Mouse (Mus musculus) midbrain, embryonic 12.5 days (tissue): ENCODE measurements around the gene Ttll3. TPM values are rescaled to one million over a fixed set of nuclear protein-coding genes. Genes with fewer than 3 reads are reported as not detected.

Source experiments
- ATAC-seq: fragments of 200-750 bp; cut with Nextera tagmentation; 2 replicates; pipeline ENCODE4 v1.8.0; 2017; ENCODE audit warnings: low read depth, moderate TSS enrichment, moderate library complexity; ENCODE audit not compliant: low FRiP score
- H3K27ac ChIP-seq: fragments of 300-500 bp; sonication (generic); replicated peaks from 2 replicates; pipeline ENCODE4 v1.5.1; 2016; ENCODE audit warnings: mild to moderate bottlenecking
- H3K27me3 ChIP-seq: fragments of 300-500 bp; sonication (generic); 2 replicates; pipeline ENCODE4 v1.6.1; 2016; ENCODE audit warnings: mild to moderate bottlenecking
- H3K36me3 ChIP-seq: fragments of 300-500 bp; sonication (generic); 2 replicates; pipeline ENCODE4 v1.6.1; 2016
- H3K4me1 ChIP-seq: fragments of 300-500 bp; sonication (generic); 2 replicates; pipeline ENCODE4 v1.6.1; 2016
- H3K4me2 ChIP-seq: fragments of 300-500 bp; sonication (generic); replicated peaks from 2 replicates; pipeline ENCODE4 v1.6.1; 2016; ENCODE audit warnings: mild to moderate bottlenecking, moderate library complexity
- H3K4me3 ChIP-seq: fragments of 300-500 bp; sonication (generic); 2 replicates; pipeline ENCODE4 v1.5.1; 2016; ENCODE audit warnings: mild to moderate bottlenecking
- H3K9ac ChIP-seq: fragments of 300-500 bp; sonication (generic); replicated peaks from 2 replicates; pipeline ENCODE4 v1.6.1; 2016; ENCODE audit warnings: mild to moderate bottlenecking, moderate library complexity
- H3K9me3 ChIP-seq: fragments of 300-500 bp; sonication (generic); 2 replicates; pipeline ENCODE4 v1.6.1; 2016; ENCODE audit warnings: mild to moderate bottlenecking
- WGBS: fragments of 180-500 bp; shearing (Covaris S2); methylation state at CpG from one replicate; pipeline ENCODE4 v1.1.7; 2016; 5-methylcytosine and 5-hydroxymethylcytosine counted together
- polyA plus RNA-seq: library from polyadenylated mRNA; unstranded; fragments of >200 nt; fragmentation: Nextera tagmentation; extraction: Ambion mirVana; gene quantifications from 2 replicates; pipeline ENCODE4 v1.2.1, GENCODE M21; 2016

Gene Ttll3
- polyA plus RNA-seq, result 6.3 and 7.9 TPM in 2 replicates

GRCm38 (mm10) chr6:113388960-113389359 is at the start of gene Ttll3:
Gene Ttll3 (plus strand): TSS chr6:113389260.
- Histone ChIP-seq H3K27me3 (no peaks in the 10 kb centered on the region), H3K4me3 (no peak within 1 kb of the TSS), H3K4me1 (peaks cover 15% of the 10 kb centered on the region), H3K4me2 (no peak within 1 kb of the TSS), H3K9ac (no peak within 1 kb of the TSS), H3K27ac (no peak within 1 kb of the TSS), H3K36me3 (peaks cover 62% of the 10 kb centered on the region), H3K9me3 (no peaks in the 10 kb centered on the region)
- ATAC-seq, result no peak
- 78% methylated on average over 8 of the region's 8 CpGs for WGBS

- no peak overlapping the region for H3K4me3 ChIP-seq
- no peak for ATAC-seq
- no peak overlapping the region; the same call in 1 of the 2 replicates for H3K9ac ChIP-seq
- peaks cover 31% of the 10 kb centered on the region for H3K36me3 ChIP-seq
- H3K4me1 ChIP-seq, result peaks cover 24% of the 10 kb centered on the region
- H3K9me3 ChIP-seq, result no peaks in the 10 kb centered on the region
- H3K27me3 ChIP-seq, result no peaks in the 10 kb centered on the region
- no peak overlapping the region for H3K4me2 ChIP-seq
- 79% methylated on average over 6 of the region's 6 CpGs for whole genome bisulfite sequencing
- H3K27ac ChIP-seq, result no peak overlapping the region
These were observed 47.5 kb upstream of the Ttll3 start for GRCm38 (mm10) chr6:113341574-113341973.

GRCm38 (mm10) chr6:113342297-113342696 is 46.8 kb upstream of the Ttll3 start:
- peak overlapping the region; percentile 78 for H3K4me2 ChIP-seq
- H3K9me3 ChIP-seq, result no peaks in the 10 kb centered on the region
- H3K4me1 ChIP-seq, result peaks cover 24% of the 10 kb centered on the region
- H3K36me3 ChIP-seq, result peaks cover 26% of the 10 kb centered on the region
- no peaks in the 10 kb centered on the region for H3K27me3 ChIP-seq
- 0 out of 2 replicates have a peak overlapping the region, but pooled peaks have one; percentile 15 for H3K27ac ChIP-seq
- H3K9ac ChIP-seq, result no peak overlapping the region
- no peak for ATAC-seq
- WGBS, result 51% methylated on average over 4 of the region's 7 CpGs
- no peak overlapping the region for H3K4me3 ChIP-seq

GRCm38 (mm10) chr6:113343177-113344092 is 45.6 kb upstream of the Ttll3 start, which contains the start of gene Camk1:
Gene Camk1 (minus strand): TSS chr6:113343984.
- Histone ChIP-seq H3K9me3 (no peaks in the 10 kb centered on the region), H3K4me3 (peak within 1 kb of the TSS; percentile 62), H3K4me2 (peak within 1 kb of the TSS; percentile 78), H3K36me3 (peaks cover 17% of the 10 kb centered on the region), H3K4me1 (peaks cover 24% of the 10 kb centered on the region), H3K9ac (peak within 1 kb of the TSS; percentile 81), H3K27me3 (no peaks in the 10 kb centered on the region), H3K27ac (no peak within 1 kb of the TSS; the same call in 1 of the 2 replicates)
- 16% methylated on average over 32 of the region's 32 CpGs for WGBS
- ATAC-seq, result peak; percentile 83

GRCm38 (mm10) chr6:113344321-113344720 is 44.7 kb upstream of the Ttll3 start:
- H3K27ac ChIP-seq, result no peak overlapping the region

GRCm38 (mm10) chr6:113346897-113347296 is 42.2 kb upstream of the Ttll3 start:
- H3K4me1 ChIP-seq, result peaks cover 24% of the 10 kb centered on the region
- H3K9ac ChIP-seq, result no peak overlapping the region
- H3K27me3 ChIP-seq, result no peaks in the 10 kb centered on the region
- H3K4me2 ChIP-seq, result no peak overlapping the region
- ATAC-seq, result no peak
- no peak overlapping the region for H3K27ac ChIP-seq
- H3K36me3 ChIP-seq, result no peaks in the 10 kb centered on the region
- H3K4me3 ChIP-seq, result no peak overlapping the region
- WGBS, result 88% methylated on average over 4 of the region's 4 CpGs
- H3K9me3 ChIP-seq, result no peaks in the 10 kb centered on the region

More at GRCm38 (mm10) chr6:113344321-113344720, 44.7 kb upstream of the Ttll3 start:
- 62% methylated on average over 2 of the region's 2 CpGs for WGBS
- ATAC-seq, result peak; percentile 1; the same call in 1 of the 2 replicates
- no peaks in the 10 kb centered on the region for H3K27me3 ChIP-seq
- H3K36me3 ChIP-seq, result peaks cover 9% of the 10 kb centered on the region
- H3K4me3 ChIP-seq, result peak overlapping the region; percentile 62; the same call in 1 of the 2 replicates
- no peaks in the 10 kb centered on the region for H3K9me3 ChIP-seq
- H3K9ac ChIP-seq, result no peak overlapping the region
- peaks cover 24% of the 10 kb centered on the region for H3K4me1 ChIP-seq
- peak overlapping the region; percentile 78 for H3K4me2 ChIP-seq

GRCm38 (mm10) chr6:113350538-113350937 is 38.5 kb upstream of the Ttll3 start:
- Histone ChIP-seq H3K4me1 (no peaks in the 10 kb centered on the region), H3K27me3 (no peaks in the 10 kb centered on the region), H3K36me3 (no peaks in the 10 kb centered on the region), H3K9me3 (no peaks in the 10 kb centered on the region), H3K4me3 (no peak overlapping the region), H3K9ac (no peak overlapping the region), H3K27ac (no peak overlapping the region), H3K4me2 (no peak overlapping the region)
- no peak for ATAC-seq

GRCm38 (mm10) chr6:113351161-113351560 is 37.9 kb upstream of the Ttll3 start:
- Histone ChIP-seq H3K9me3 (no peaks in the 10 kb centered on the region), H3K4me2 (no peak overlapping the region), H3K27me3 (0 out of 2 replicates have a peak, but pooled peaks cover 3% of the 10 kb centered on the region), H3K4me3 (no peak overlapping the region), H3K9ac (no peak overlapping the region), H3K4me1 (no peaks in the 10 kb centered on the region), H3K27ac (no peak overlapping the region), H3K36me3 (no peaks in the 10 kb centered on the region)
- 89% methylated on average over 1 of the region's 1 CpGs for WGBS
- ATAC-seq, result no peak

GRCm38 (mm10) chr6:113351653-113352052 is 37.4 kb upstream of the Ttll3 start:
- Histone ChIP-seq H3K27ac (no peak overlapping the region), H3K9ac (no peak overlapping the region), H3K9me3 (no peaks in the 10 kb centered on the region), H3K36me3 (no peaks in the 10 kb centered on the region), H3K4me1 (no peaks in the 10 kb centered on the region), H3K4me2 (no peak overlapping the region), H3K27me3 (0 out of 2 replicates have a peak, but pooled peaks cover 4% of the 10 kb centered on the region), H3K4me3 (no peak overlapping the region)
- no peak for ATAC-seq
- WGBS, result 62% methylated on average over 10 of the region's 10 CpGs

- Histone ChIP-seq H3K4me3 (no peak overlapping the region), H3K4me1 (no peaks in the 10 kb centered on the region), H3K9me3 (no peaks in the 10 kb centered on the region), H3K27ac (no peak overlapping the region), H3K9ac (no peak overlapping the region), H3K36me3 (no peaks in the 10 kb centered on the region), H3K27me3 (0 out of 2 replicates have a peak, but pooled peaks cover 4% of the 10 kb centered on the region), H3K4me2 (no peak overlapping the region)
- ATAC-seq, result no peak
- 88% methylated on average over 3 of the region's 3 CpGs for WGBS
These were observed 36.2 kb upstream of the Ttll3 start for GRCm38 (mm10) chr6:113352820-113353219.

- no peak overlapping the region for H3K4me3 ChIP-seq
- H3K4me2 ChIP-seq, result no peak overlapping the region
- no peak for ATAC-seq
- H3K27me3 ChIP-seq, result 0 out of 2 replicates have a peak, but pooled peaks cover 4% of the 10 kb centered on the region
- WGBS, result 75% methylated on average over 3 of the region's 3 CpGs
- H3K27ac ChIP-seq, result no peak overlapping the region
- no peaks in the 10 kb centered on the region for H3K36me3 ChIP-seq
- H3K9ac ChIP-seq, result no peak overlapping the region
- H3K4me1 ChIP-seq, result no peaks in the 10 kb centered on the region
- H3K9me3 ChIP-seq, result no peaks in the 10 kb centered on the region
These were observed 35.4 kb upstream of the Ttll3 start for GRCm38 (mm10) chr6:113353696-113354095.

GRCm38 (mm10) chr6:113361476-113361875 is 27.6 kb upstream of the Ttll3 start:
- Histone ChIP-seq H3K4me1 (no peaks in the 10 kb centered on the region), H3K27me3 (no peaks in the 10 kb centered on the region), H3K27ac (no peak overlapping the region), H3K36me3 (peaks cover 5% of the 10 kb centered on the region; the same call in 1 of the 2 replicates), H3K9me3 (no peaks in the 10 kb centered on the region), H3K9ac (no peak overlapping the region), H3K4me2 (no peak overlapping the region), H3K4me3 (no peak overlapping the region)
- 79% methylated on average over 4 of the region's 4 CpGs for WGBS
- ATAC-seq, result no peak
